Mouse (Mus musculus) spleen, adult 12 weeks (tissue): ENCODE data around the gene 4930433I11Rik.
"Not testable (repeated sequence)": the region's sequence is repeated elsewhere in the genome, so short reads cannot be mapped to it uniquely, and the experiment has no call there.

ENCODE experiments used
- DNase-seq: peaks from one replicate; pipeline ENCODE4 v3.0.0; 2022; ENCODE audit warnings: low spot score

The 4930433I11Rik gene

DNA sequence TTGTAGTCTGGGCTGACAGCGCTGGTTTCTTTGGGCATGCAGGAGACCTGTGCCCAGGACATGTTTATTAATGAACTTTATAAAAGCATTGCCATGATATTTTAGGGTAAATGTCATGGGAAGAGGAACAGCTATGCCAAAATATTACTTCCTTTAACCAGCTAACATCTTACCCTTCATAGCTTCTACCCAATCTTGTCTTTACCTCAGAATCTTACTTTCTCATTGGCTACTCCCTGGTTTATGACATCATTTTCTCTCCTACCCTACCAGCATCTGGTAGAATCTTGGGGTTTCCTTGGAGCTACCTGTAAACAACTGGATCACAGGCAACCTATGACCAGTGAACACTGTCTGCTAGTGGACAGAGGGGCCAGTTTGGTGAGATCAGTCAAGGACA, at the start of gene 4930433I11Rik:
TSS of gene 4930433I11Rik (plus strand) at position 301 of the 400 bp plus-strand sequence.
- DNase-seq = no peak

DNA sequence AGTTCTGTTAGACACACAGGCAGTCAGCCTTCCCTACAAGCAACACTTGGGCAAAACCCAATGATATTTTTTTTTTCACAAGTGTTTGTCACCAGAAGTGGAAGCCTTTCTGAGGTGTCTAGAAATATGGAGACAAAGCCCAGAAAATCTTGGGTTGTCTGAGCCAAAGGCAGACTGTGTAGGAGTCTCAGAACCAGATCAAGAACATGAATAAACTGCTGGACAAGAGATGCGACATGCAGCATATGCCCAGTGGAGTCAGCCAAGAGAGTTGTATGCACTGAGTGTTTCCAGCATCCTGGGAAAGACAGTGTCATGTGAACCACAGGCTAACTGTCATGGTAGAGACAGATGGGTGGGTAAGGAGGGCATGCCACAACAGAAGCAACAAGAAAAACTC, 48.0 kb upstream of the 4930433I11Rik start:
- no peak for DNase-seq

DNA sequence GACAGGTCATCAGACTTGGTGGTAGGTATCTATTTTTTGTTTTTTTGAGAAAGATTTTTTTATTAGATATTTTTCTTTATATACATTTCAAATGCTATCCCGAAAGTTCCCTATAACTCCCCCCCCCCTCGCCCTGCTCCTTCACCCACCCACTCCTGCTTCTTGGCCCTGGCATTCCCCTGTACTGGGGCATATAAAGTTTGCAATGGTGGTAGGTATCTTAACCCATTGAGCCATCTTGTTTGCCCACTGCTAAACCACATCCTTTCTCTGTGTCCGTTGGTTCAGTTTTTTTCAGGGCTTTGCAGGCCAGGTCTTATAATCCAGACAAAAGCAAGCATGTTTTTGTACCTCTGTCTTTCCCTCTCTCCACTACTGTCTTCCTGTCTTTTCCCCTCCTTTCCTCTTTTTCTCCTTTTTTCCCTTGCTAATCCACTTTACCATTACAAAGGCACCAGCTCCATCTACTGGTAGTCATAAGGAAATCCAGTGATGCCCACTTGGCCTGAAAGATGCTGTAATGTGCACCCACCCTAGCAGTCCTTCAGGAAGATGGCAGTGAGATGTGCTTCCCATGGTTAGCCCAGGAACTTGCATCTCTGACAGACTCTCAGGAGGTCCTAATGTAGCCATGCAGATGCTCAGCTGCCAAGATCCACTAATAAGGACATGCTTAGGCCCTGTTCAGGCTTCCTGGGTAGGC, 45.0 kb upstream of the 4930433I11Rik start:
- DNase-seq = no peak

DNA sequence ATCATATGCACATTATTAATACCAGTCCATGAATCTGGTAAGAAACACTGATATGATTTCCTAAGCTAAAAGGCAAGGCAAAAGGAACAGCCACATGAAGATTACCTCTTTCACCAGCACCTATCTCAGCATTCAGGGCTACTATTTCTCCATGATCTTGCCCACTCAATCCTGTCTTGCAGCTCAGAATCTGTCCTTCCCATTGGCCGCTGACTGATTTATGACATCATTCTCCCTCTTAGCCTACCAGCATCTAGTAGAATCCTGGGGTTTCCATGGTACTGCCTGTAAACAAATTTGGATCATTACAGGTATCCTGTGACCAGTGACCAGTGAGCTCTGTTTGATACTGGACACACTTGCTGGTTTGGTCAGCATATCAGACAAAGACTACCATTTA, 45.1 kb downstream of the 4930433I11Rik start, which contains the start of gene Gm4884:
TSS of gene Gm4884 (plus strand) at position 301 of the 400 bp plus-strand sequence.
- DNase-seq = not testable (repeated sequence)

DNA sequence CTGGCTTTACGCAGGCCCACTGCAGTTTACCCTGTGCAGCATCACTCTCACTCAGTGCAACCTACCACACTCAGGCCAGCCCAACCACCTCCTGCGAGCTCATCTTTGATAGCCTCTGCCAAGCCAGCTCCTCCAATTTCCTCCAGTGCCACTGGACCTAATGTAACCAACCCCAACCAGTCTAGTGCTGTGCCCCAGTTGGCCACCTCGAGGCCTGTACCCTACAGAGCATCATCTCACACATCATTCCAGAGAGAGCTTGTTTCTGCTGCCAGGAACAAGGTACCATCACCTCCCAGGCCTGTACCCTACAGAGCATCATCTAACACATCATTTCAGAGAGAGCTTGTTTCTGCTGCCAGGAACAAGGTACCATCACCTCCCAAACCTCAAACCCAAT, 56.7 kb downstream of the 4930433I11Rik start:
- DNase-seq = not testable (repeated sequence)
